Mouse (Mus musculus): ENCODE results near the gene Zfp985. TPM values are rescaled to one million over a fixed set of nuclear protein-coding genes. Genes with fewer than 3 reads are reported as not detected.
"Not testable (repeated sequence)": the region's sequence is repeated elsewhere in the genome, so short reads cannot be mapped to it uniquely, and the experiment has no call there.

Gene Zfp985
- polyA plus RNA-seq, 2 experiments: 0.09 to 0.21 TPM

DNA sequence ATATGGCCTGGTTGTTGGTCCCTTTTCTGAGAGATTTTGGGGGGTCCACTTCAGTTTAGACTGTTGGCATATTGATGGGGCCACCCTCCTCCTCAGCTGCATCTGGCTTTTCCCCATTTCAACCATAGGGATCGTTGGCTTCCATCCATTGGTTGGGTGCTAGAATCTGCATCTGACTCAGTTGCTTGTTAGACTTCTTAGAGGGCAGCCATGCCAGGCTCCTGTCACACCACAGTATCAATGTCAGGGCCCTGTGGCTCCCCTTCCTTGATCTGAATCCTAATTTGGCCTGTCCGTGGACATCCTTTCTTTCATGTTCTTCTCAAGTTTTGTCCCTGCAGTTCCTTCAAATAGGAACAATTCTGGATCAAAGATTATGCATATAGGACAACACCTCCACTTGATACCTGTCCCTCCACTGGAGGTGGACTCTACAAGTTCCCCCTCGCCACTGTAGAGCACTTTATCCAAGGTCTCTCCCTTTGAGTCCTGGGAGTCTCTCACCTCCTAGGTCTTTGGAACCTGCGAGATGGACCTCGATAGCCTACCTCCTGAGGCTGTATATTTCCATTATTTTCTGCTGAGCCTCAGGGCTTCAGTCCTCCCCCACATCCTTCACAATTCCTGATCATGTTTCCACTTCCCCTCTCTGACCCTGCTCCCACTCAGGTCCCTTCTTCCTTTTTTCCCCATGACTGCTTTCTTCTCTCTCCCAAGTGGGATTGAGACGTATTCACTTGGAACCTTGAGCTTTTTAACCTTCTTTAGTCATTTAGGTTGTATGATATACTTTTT is 12.5 kb downstream of the Zfp985 start:
- Histone ChIP-seq H3K36me3 (ENCODE audit: control insufficient read depth, insufficient read depth, low read length) (no peaks in the 10 kb centered on the region), H3K4me2 (replicated peaks; ENCODE audit: low read depth, low read length, severe bottlenecking) (no peak overlapping the region), H3K4me3 (replicated peaks; ENCODE audit: low read length) (no peak overlapping the region), H3K9ac (ENCODE audit: low read depth, low read length, severe bottlenecking) (no peak overlapping the region), H3K27ac (replicated peaks; ENCODE audit: low read depth, low read length) (no peak overlapping the region), H3K27me3 (ENCODE audit: control insufficient read depth, insufficient read depth, low read length) (no peaks in the 10 kb centered on the region), H3K4me1 (ENCODE audit: control insufficient read depth, insufficient read depth, low read length) (no peaks in the 10 kb centered on the region), H3K9me3 (ENCODE audit: control insufficient read depth, low read length) (peaks cover 5% of the 10 kb centered on the region)
- WGBS: 71% methylated on average over 6 of the region's 6 CpGs
- TF ChIP-seq POLR2A (IDR thresholded peaks at IDR 0.05; ENCODE audit: borderline replicate concordance, extremely low read depth, insufficient read depth, insufficient read length): no peak
- ATAC-seq (ENCODE audit: low FRiP score, low read depth) (no peak), DNase-seq (ENCODE audit: low spot score) (no peak)

DNA sequence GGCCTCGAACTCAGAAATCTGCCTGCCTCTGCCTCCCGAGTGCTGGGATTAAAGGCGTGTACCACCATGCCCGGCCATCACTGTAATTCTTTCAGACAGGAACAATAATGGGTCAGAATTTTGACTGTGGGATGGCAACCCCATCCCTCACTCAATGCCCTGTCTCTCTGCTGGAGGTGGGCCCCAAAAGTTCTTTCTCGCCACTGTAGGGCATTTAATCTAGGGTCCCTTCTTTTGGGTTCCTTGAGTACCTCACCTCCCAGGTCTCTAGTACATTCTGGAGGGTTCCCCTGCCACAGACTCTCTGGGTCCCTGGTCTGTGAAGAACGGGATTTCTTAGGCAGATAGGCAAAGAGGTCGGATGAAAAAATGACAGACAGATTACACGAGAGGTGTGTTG is 18.1 kb downstream of the Zfp985 start:
- H3K27me3 ChIP-seq (ENCODE audit: control insufficient read depth, insufficient read depth, low read length); ATAC-seq (ENCODE audit: low FRiP score, low read depth): not testable (repeated sequence)

DNA sequence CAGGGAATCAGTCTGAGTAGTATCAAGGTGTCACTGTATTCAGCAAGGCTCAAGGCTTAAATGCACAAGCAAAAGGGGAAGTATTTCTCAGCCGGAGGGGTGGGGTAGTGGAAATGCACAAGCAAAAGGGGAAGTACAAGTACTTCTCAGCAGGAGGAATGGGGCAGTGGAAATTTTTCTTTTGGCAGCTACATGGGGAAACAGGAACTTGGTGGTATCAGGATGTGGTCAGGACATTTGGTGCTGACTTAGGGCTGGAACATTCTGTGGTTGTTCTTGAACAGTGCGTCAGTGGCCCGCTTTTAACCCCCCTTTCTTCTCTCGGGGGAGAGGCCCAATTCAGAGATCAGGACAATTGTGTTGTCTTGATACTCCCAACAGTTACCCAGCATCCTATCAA is 26.3 kb downstream of the Zfp985 start:
- H3K36me3 ChIP-seq (ENCODE audit: control insufficient read depth, insufficient read depth, low read length); H3K9ac ChIP-seq (ENCODE audit: low read depth, low read length, severe bottlenecking); H3K4me1 ChIP-seq (ENCODE audit: control insufficient read depth, insufficient read depth, low read length); H3K27me3 ChIP-seq (ENCODE audit: control insufficient read depth, insufficient read depth, low read length); ATAC-seq (ENCODE audit: low FRiP score, low read depth); DNase-seq (ENCODE audit: low spot score); H3K27ac ChIP-seq (replicated peaks; ENCODE audit: low read depth, low read length); H3K4me2 ChIP-seq (replicated peaks; ENCODE audit: low read depth, low read length, severe bottlenecking); H3K4me3 ChIP-seq (replicated peaks; ENCODE audit: low read length): not testable (repeated sequence)
- peaks cover 10% of the 10 kb centered on the region; the same call in 1 of the 2 replicates for H3K9me3 ChIP-seq (ENCODE audit: control insufficient read depth, low read length)
- 95% methylated on average over 4 of the region's 4 CpGs for WGBS

More for the DNA sequence above, 18.1 kb downstream of the Zfp985 start:
- not testable (repeated sequence) for H3K36me3 ChIP-seq (ENCODE audit: control insufficient read depth, insufficient read depth, low read length); H3K27ac ChIP-seq (replicated peaks; ENCODE audit: low read depth, low read length); H3K9ac ChIP-seq (ENCODE audit: low read depth, low read length, severe bottlenecking); H3K4me3 ChIP-seq (replicated peaks; ENCODE audit: low read length); H3K4me1 ChIP-seq (ENCODE audit: control insufficient read depth, insufficient read depth, low read length); DNase-seq (ENCODE audit: low spot score); H3K4me2 ChIP-seq (replicated peaks; ENCODE audit: low read depth, low read length, severe bottlenecking)
- peaks cover 14% of the 10 kb centered on the region for H3K9me3 ChIP-seq (ENCODE audit: control insufficient read depth, low read length)
- WGBS: 86% methylated on average over 8 of the region's 8 CpGs

DNA sequence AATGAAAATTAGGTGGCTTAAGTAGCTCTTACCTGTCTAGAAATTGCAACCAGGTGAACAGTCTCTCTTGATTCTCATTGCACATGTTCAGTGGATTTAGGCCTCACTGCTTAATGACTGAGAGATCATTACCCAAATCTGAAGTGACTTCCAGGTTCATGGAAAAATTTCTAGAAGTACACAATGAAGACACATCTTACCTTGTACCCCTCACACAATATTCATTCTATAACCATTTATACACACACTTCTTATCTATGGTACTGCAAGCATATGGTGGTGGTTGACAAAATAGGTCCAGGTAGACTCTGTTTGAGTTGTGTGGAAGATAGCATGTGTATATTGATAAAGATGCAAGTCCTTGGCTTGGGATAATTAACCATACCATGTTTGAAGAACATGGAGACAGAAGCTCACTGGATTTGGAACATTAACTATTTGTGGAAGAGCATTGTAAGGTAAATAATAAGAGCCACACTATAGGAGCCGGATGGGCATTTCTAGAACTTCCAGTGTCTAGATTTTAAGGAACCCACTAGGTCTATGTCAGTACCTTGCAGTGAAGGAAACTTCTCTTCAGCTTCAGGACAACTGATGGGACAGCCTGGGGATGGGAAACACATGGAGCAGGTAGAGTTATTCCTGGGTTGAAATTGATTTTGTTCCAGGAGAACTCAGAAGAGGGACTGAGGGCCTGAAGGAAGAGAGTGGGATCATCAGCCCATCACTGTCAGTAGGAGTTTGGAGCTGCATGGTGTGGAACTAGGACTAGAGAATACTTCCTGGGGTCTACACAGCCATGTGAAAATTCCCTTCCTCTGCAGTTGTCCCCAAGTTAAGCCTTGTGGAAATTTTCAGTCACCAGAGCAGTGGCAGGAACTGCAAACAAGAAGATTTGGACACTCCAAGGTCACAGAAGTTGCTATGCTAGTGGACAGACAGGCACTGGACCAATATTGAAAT is 33.7 kb downstream of the Zfp985 start:
- Histone ChIP-seq H3K4me2 (replicated peaks; ENCODE audit: low read depth, low read length, severe bottlenecking) (no peak overlapping the region), H3K4me3 (replicated peaks; ENCODE audit: low read length) (no peak overlapping the region), H3K36me3 (ENCODE audit: control insufficient read depth, insufficient read depth, low read length) (no peaks in the 10 kb centered on the region), H3K9me3 (ENCODE audit: control insufficient read depth, low read length) (peaks cover 24% of the 10 kb centered on the region), H3K27ac (replicated peaks; ENCODE audit: low read depth, low read length) (no peak overlapping the region), H3K4me1 (ENCODE audit: control insufficient read depth, insufficient read depth, low read length) (no peaks in the 10 kb centered on the region), H3K9ac (ENCODE audit: low read depth, low read length, severe bottlenecking) (no peak overlapping the region), H3K27me3 (ENCODE audit: control insufficient read depth, insufficient read depth, low read length) (no peaks in the 10 kb centered on the region)
- DNase-seq (ENCODE audit: low spot score) (no peak), ATAC-seq (ENCODE audit: low FRiP score, low read depth) (no peak)
- 56% methylated on average over 1 of the region's 1 CpGs for WGBS
- TF ChIP-seq POLR2A (IDR thresholded peaks at IDR 0.05; ENCODE audit: borderline replicate concordance, extremely low read depth, insufficient read depth, insufficient read length): no peak

DNA sequence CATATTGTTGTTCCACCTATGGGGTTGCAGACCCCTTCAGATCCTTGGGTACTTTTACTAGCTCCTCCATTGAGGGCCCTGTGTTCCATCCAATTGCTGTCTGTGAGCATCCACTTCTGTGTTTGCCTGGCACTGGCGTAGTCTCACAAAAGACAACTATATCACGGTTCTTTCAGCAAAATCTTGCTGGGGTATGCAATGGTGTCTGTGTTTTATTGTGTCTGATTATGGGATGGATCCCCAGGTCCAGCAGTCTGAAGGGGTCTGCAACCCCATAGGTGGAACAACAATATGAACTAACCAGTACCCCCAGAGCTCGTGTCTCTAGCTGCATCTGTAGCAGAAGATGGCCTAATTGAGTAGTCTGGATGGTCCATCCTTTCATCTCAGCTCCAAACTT is 41.6 kb downstream of the Zfp985 start:
- peaks cover 18% of the 10 kb centered on the region for H3K9me3 ChIP-seq (ENCODE audit: control insufficient read depth, low read length)
- not testable (repeated sequence) for H3K4me2 ChIP-seq (replicated peaks; ENCODE audit: low read depth, low read length, severe bottlenecking); H3K9ac ChIP-seq (ENCODE audit: low read depth, low read length, severe bottlenecking); DNase-seq (ENCODE audit: low spot score); H3K4me3 ChIP-seq (replicated peaks; ENCODE audit: low read length); H3K4me1 ChIP-seq (ENCODE audit: control insufficient read depth, insufficient read depth, low read length); H3K36me3 ChIP-seq (ENCODE audit: control insufficient read depth, insufficient read depth, low read length); ATAC-seq (ENCODE audit: low FRiP score, low read depth); H3K27ac ChIP-seq (replicated peaks; ENCODE audit: low read depth, low read length); H3K27me3 ChIP-seq (ENCODE audit: control insufficient read depth, insufficient read depth, low read length)
- 76% methylated on average over 3 of the region's 3 CpGs for WGBS

Data from limb, embryonic 14.5 days (tissue).